Mouse (Mus musculus) heart, embryonic 10.5 days (tissue): ENCODE measurements around the gene Pusl1. TPM values are rescaled to one million over a fixed set of nuclear protein-coding genes. Genes with fewer than 3 reads are reported as not detected.

Source experiments
- DNase-seq: peaks from one replicate; pipeline ENCODE4 v3.0.0-alpha.2; 2017; ENCODE audit warnings: low spot score
- H3K27ac ChIP-seq: fragments of 300-500 bp; sonication (generic); 2 replicates; pipeline ENCODE4 v1.5.1; 2016; ENCODE audit warnings: mild to moderate bottlenecking
- H3K27me3 ChIP-seq: fragments of 300-500 bp; sonication (generic); 2 replicates; pipeline ENCODE4 v1.6.1; 2016; ENCODE audit warnings: mild to moderate bottlenecking; ENCODE audit not compliant: poor library complexity, insufficient read depth, severe bottlenecking
- H3K36me3 ChIP-seq: fragments of 300-500 bp; sonication (generic); 2 replicates; pipeline ENCODE4 v1.6.1; 2016; ENCODE audit warnings: mild to moderate bottlenecking, moderate library complexity
- H3K4me1 ChIP-seq: fragments of 300-500 bp; sonication (generic); 2 replicates; pipeline ENCODE4 v1.6.1; 2016; ENCODE audit warnings: mild to moderate bottlenecking
- H3K4me3 ChIP-seq: fragments of 300-500 bp; sonication (generic); 2 replicates; pipeline ENCODE4 v1.5.1; 2016; ENCODE audit warnings: mild to moderate bottlenecking, moderate library complexity
- H3K9me3 ChIP-seq: fragments of 300-500 bp; sonication (generic); 2 replicates; pipeline ENCODE4 v1.6.1; 2016; ENCODE audit warnings: mild to moderate bottlenecking, moderate library complexity
- WGBS: fragments of 180-500 bp; shearing (Covaris S2); methylation state at CpG from one replicate; pipeline ENCODE4 v1.1.7; 2016; 5-methylcytosine and 5-hydroxymethylcytosine counted together
- polyA plus RNA-seq: library from polyadenylated mRNA; unstranded; fragments of >200 nt; fragmentation: Nextera tagmentation; extraction: Ambion mirVana; gene quantifications from 2 replicates; pipeline ENCODE4 v1.2.1, GENCODE M21; 2016

The Pusl1 gene
- polyA plus RNA-seq, 1 experiment from 2014 or later, result 43.9 TPM

DNA sequence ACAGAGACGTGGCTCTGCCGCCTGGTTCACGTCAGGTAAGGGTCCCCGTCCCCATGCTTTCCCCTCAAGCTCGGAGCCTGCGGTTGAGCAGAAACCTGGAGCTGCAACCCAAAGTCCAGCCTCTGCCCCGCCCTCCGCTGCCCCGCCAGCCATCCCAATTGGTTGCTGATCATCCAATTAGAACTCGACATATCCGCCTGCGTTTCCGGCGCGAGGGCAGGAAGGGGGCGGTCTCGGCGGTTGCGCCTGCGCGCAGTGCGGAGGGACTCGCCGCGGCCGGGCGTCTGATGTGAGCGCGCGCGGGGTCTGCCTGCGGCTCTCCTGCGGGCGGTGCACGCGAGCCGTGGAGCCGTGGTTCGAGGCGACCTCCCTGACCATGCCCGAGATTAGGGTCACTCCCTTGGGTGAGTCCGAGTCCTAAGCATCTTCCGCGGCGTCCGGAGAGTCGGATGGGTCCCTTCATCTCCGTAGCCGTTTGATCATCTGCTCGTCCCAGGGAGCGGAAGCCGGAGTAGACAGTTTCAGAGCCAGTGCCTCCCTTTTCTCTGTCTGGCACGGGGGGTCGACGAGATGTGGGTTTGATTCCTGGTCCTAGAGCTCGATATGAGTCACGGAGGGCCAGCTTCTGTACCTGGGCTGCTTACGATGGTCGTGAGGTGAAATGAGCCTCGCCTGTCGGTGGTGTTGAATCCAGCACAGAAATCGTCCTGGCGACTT is 22.1 kb downstream of the Pusl1 start, which contains the start of the genes Cptp and Ints11:
Cptp (minus strand) TSS at position 124 of the 717 bp plus-strand sequence.
Ints11 (plus strand) TSS at position 230 of the 717 bp plus-strand sequence.
- under 1% methylated on average over 63 of the region's 63 CpGs for WGBS
- H3K36me3 ChIP-seq, result peaks cover 55% of the 10 kb centered on the region

DNA sequence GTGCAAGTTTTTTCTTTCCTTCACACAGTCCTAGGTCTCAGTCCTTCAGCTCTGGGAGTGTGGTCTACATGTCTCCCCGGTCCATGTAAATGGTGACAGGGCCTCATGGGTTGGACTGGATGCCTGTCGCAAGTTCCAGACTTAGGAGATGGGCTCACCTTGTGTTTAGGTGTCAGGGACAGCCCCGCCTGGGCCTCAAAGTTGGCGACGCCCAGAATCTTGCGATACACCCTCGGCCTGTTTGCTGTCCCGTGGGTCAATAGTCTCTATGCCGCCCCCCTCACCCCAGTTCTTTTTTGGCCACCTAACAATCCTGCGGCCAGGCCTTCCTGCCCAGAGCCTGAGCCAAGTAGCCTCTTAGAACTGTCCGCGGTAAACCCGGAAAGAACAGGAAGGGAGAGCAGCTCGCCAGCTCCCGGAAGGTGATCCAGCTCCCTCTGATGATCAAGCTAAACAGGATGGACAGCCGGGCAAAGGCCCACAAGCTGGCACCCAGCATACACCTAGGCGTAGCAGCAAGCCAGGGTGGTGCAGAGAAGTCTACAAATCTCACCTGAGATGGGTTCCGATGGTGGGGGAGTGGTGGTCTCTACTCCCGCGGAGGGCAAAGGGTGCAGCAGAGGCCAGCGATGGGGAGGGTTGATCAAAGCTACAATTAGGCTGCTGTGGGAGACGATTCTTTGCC is 22.8 kb downstream of the Pusl1 start:
- WGBS, result 9% methylated on average over 22 of the region's 22 CpGs
- Histone ChIP-seq H3K27me3 (no peaks in the 10 kb centered on the region), H3K36me3 (peaks cover 48% of the 10 kb centered on the region), H3K27ac (peak overlapping the region; percentile 50), H3K9me3 (no peaks in the 10 kb centered on the region), H3K4me3 (peak overlapping the region; percentile 77), H3K4me1 (peaks cover 12% of the 10 kb centered on the region)
- DNase-seq, result no peak

More for the DNA sequence above, 22.1 kb downstream of the Pusl1 start, which contains the start of the genes Cptp and Ints11:
- H3K27me3 ChIP-seq, result no peaks in the 10 kb centered on the region
- DNase-seq, result peak; percentile 99
- peak within 1 kb of the TSS; percentile 85 for H3K27ac ChIP-seq
- H3K9me3 ChIP-seq, result no peaks in the 10 kb centered on the region
- peak within 1 kb of the TSS; percentile 77 for H3K4me3 ChIP-seq
- H3K4me1 ChIP-seq, result peaks cover 12% of the 10 kb centered on the region

DNA sequence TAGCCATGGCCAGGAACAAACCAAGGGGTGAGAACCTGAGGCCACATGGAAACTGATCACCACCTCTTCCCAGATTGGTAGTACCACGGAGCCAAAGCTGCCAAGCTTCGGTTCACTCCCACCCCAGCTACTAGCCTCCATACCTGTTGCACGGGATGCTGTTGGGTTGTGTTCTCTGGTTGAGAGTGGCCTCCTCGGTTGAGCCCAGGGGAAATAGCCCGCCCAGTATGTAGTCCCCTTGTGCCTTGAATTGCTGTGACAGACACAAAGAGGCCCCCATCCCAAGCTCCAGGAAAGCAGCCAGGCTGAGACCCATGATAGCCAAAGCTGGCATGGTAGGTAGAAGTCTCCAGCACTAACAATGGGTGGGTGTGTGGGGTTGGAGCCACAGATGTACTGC is 28.6 kb downstream of the Pusl1 start, which contains the start of gene Tas1r3:
Tas1r3 (minus strand) TSS at position 362 of the 400 bp plus-strand sequence.
- H3K27ac ChIP-seq, result no peak within 1 kb of the TSS
- peaks cover 33% of the 10 kb centered on the region for H3K36me3 ChIP-seq
- 0 out of 2 replicates have a peak, but pooled peaks cover 2% of the 10 kb centered on the region for H3K4me1 ChIP-seq
- H3K27me3 ChIP-seq, result no peaks in the 10 kb centered on the region
- DNase-seq, result no peak
- no peak within 1 kb of the TSS for H3K4me3 ChIP-seq
- 70% methylated on average over 5 of the region's 5 CpGs for WGBS
- no peaks in the 10 kb centered on the region for H3K9me3 ChIP-seq

GRCm38 (mm10) chr4:155861787-155862186 is 29.8 kb downstream of the Pusl1 start:
- Histone ChIP-seq H3K27ac (no peak overlapping the region), H3K27me3 (no peaks in the 10 kb centered on the region), H3K9me3 (no peaks in the 10 kb centered on the region), H3K4me1 (0 out of 2 replicates have a peak, but pooled peaks cover 2% of the 10 kb centered on the region), H3K36me3 (peaks cover 41% of the 10 kb centered on the region), H3K4me3 (no peak overlapping the region)
- no peak for DNase-seq
- WGBS, result 87% methylated on average over 7 of the region's 7 CpGs

- H3K27me3 ChIP-seq, result no peaks in the 10 kb centered on the region
- no peak overlapping the region for H3K27ac ChIP-seq
- no peak overlapping the region for H3K4me3 ChIP-seq
- peaks cover 49% of the 10 kb centered on the region for H3K36me3 ChIP-seq
- no peaks in the 10 kb centered on the region for H3K9me3 ChIP-seq
- WGBS, result 14% methylated on average over 13 of the region's 13 CpGs
- H3K4me1 ChIP-seq, result 0 out of 2 replicates have a peak, but pooled peaks cover 2% of the 10 kb centered on the region
- DNase-seq, result peak; percentile 94
Observed at GRCm38 (mm10) chr4:155859318-155859717, 32.3 kb downstream of the Pusl1 start.

GRCm38 (mm10) chr4:155856881-155857280 is 34.7 kb downstream of the Pusl1 start:
- WGBS, result 83% methylated on average over 3 of the region's 3 CpGs
- H3K27me3 ChIP-seq, result no peaks in the 10 kb centered on the region
- H3K4me3 ChIP-seq, result no peak overlapping the region
- no peak overlapping the region for H3K27ac ChIP-seq
- peaks cover 58% of the 10 kb centered on the region for H3K36me3 ChIP-seq
- H3K9me3 ChIP-seq, result no peaks in the 10 kb centered on the region
- H3K4me1 ChIP-seq, result 0 out of 2 replicates have a peak, but pooled peaks cover 5% of the 10 kb centered on the region
- no peak for DNase-seq

GRCm38 (mm10) chr4:155856071-155856470 is 35.5 kb downstream of the Pusl1 start:
- no peak for DNase-seq
- peaks cover 58% of the 10 kb centered on the region for H3K36me3 ChIP-seq
- no peak overlapping the region for H3K27ac ChIP-seq
- H3K4me3 ChIP-seq, result no peak overlapping the region
- 0 out of 2 replicates have a peak, but pooled peaks cover 5% of the 10 kb centered on the region for H3K4me1 ChIP-seq
- H3K9me3 ChIP-seq, result no peaks in the 10 kb centered on the region
- no peaks in the 10 kb centered on the region for H3K27me3 ChIP-seq
- 89% methylated on average over 12 of the region's 12 CpGs for WGBS

GRCm38 (mm10) chr4:155854991-155855390 is 36.6 kb downstream of the Pusl1 start:
- Histone ChIP-seq H3K36me3 (peaks cover 55% of the 10 kb centered on the region), H3K27me3 (no peaks in the 10 kb centered on the region), H3K27ac (no peak overlapping the region), H3K4me3 (no peak overlapping the region), H3K4me1 (0 out of 2 replicates have a peak, but pooled peaks cover 5% of the 10 kb centered on the region), H3K9me3 (no peaks in the 10 kb centered on the region)
- 96% methylated on average over 12 of the region's 12 CpGs for WGBS
- no peak for DNase-seq

GRCm38 (mm10) chr4:155853421-155853820 is 38.2 kb downstream of the Pusl1 start:
- H3K36me3 ChIP-seq, result peaks cover 50% of the 10 kb centered on the region
- WGBS, result 88% methylated on average over 9 of the region's 9 CpGs

GRCm38 (mm10) chr4:155851951-155852411 is 39.6 kb downstream of the Pusl1 start:
- no peak overlapping the region for H3K27ac ChIP-seq
- 87% methylated on average over 2 of the region's 2 CpGs for WGBS
- no peak overlapping the region for H3K4me3 ChIP-seq
- no peaks in the 10 kb centered on the region for H3K27me3 ChIP-seq
- H3K9me3 ChIP-seq, result no peaks in the 10 kb centered on the region
- peaks cover 21% of the 10 kb centered on the region for H3K4me1 ChIP-seq
- H3K36me3 ChIP-seq, result peaks cover 36% of the 10 kb centered on the region
- no peak for DNase-seq

More at GRCm38 (mm10) chr4:155853421-155853820, 38.2 kb downstream of the Pusl1 start:
- no peaks in the 10 kb centered on the region for H3K9me3 ChIP-seq
- H3K4me3 ChIP-seq, result no peak overlapping the region
- H3K27me3 ChIP-seq, result no peaks in the 10 kb centered on the region
- H3K27ac ChIP-seq, result no peak overlapping the region
- no peak for DNase-seq
- peaks cover 12% of the 10 kb centered on the region for H3K4me1 ChIP-seq

- Histone ChIP-seq H3K9me3 (no peaks in the 10 kb centered on the region), H3K4me3 (no peak overlapping the region), H3K36me3 (peaks cover 30% of the 10 kb centered on the region), H3K27ac (no peak overlapping the region), H3K27me3 (no peaks in the 10 kb centered on the region), H3K4me1 (peaks cover 27% of the 10 kb centered on the region)
- DNase-seq, result no peak
- 81% methylated on average over 3 of the region's 3 CpGs for WGBS
Observed at GRCm38 (mm10) chr4:155851368-155851767, 40.2 kb downstream of the Pusl1 start.

GRCm38 (mm10) chr4:155849792-155850451 is 41.7 kb downstream of the Pusl1 start:
- peaks cover 15% of the 10 kb centered on the region for H3K36me3 ChIP-seq
- WGBS, result 94% methylated on average over 3 of the region's 3 CpGs
- no peaks in the 10 kb centered on the region for H3K9me3 ChIP-seq
- DNase-seq, result no peak
- no peak overlapping the region for H3K27ac ChIP-seq
- peaks cover 28% of the 10 kb centered on the region for H3K4me1 ChIP-seq
- H3K4me3 ChIP-seq, result no peak overlapping the region
- no peaks in the 10 kb centered on the region for H3K27me3 ChIP-seq
